Mouse (Mus musculus) kidney, adult 2 months (tissue): ENCODE measurements around the gene Stau1.

Source experiments
- CTCF ChIP-seq: fragments of 200-500 bp; conservative IDR thresholded peaks from 2 replicates; pipeline ENCODE4 v1.5.1; 2011; ENCODE audit warnings: low read depth, mild to moderate bottlenecking, control low read depth, low read length, moderate library complexity, mixed read lengths; ENCODE audit not compliant: insufficient read depth, insufficient read length
- POLR2A ChIP-seq: fragments of 200-500 bp; IDR thresholded peaks from one replicate; pipeline ENCODE4 v1.6.1; 2011; ENCODE audit warnings: low read depth, low read length, control low read depth

DNA sequence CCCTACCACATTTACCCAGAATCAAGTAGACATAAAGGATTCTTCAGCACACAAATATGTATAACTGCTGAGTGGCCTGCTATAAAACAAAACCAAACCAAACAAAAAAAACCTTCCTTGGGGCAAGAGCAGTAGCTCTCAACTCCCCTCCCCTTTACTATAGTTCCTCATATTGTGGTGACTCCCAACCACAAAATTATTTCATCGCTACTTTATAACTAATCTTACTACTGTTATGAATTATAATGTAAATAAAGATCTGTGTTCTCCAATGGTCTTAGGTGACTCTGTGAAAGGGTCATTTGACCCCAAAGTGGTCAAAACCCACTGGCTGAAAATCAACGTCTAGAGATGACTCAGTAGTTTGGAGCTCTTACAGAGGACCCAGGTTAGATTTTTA lies 15.9 kb downstream of the Stau1 start:
- no peak for TF ChIP-seq CTCF
- no peak for TF ChIP-seq POLR2A
